Mouse (Mus musculus) limb, embryonic 13.5 days (tissue): ENCODE data around the gene Gatad2a. TPM values are rescaled to one million over a fixed set of nuclear protein-coding genes. Genes with fewer than 3 reads are reported as not detected.

Experiments
- ATAC-seq: fragments of 200-750 bp; cut with Nextera tagmentation; 2 replicates; pipeline ENCODE4 v1.8.0; 2017; ENCODE audit warnings: low read depth, moderate number of reproducible peaks, moderate TSS enrichment; ENCODE audit not compliant: low FRiP score
- H3K27ac ChIP-seq: fragments of 300-500 bp; sonication (generic); 2 replicates; pipeline ENCODE4 v1.5.1; 2015; ENCODE audit warnings: inconsistent platforms, mild to moderate bottlenecking, moderate library complexity
- H3K27me3 ChIP-seq: fragments of 300-500 bp; sonication (generic); 2 replicates; pipeline ENCODE4 v1.6.1; 2015; ENCODE audit warnings: mild to moderate bottlenecking, inconsistent platforms
- H3K36me3 ChIP-seq: fragments of 300-500 bp; sonication (generic); 2 replicates; pipeline ENCODE4 v1.6.1; 2015; ENCODE audit warnings: inconsistent platforms, mild to moderate bottlenecking, moderate library complexity
- H3K4me1 ChIP-seq: fragments of 300-500 bp; sonication (generic); 2 replicates; pipeline ENCODE4 v1.6.1; 2015; ENCODE audit warnings: inconsistent platforms
- H3K4me2 ChIP-seq: fragments of 300-500 bp; sonication (generic); replicated peaks from 2 replicates; pipeline ENCODE4 v1.6.1; 2015; ENCODE audit warnings: inconsistent platforms, mild to moderate bottlenecking, moderate library complexity
- H3K4me3 ChIP-seq: fragments of 300-500 bp; sonication (generic); 2 replicates; pipeline ENCODE4 v1.5.1; 2015; ENCODE audit warnings: moderate library complexity, mild to moderate bottlenecking, inconsistent platforms
- H3K9ac ChIP-seq: fragments of 300-500 bp; sonication (generic); 2 replicates; pipeline ENCODE4 v1.6.1; 2015; ENCODE audit warnings: mild to moderate bottlenecking, inconsistent platforms
- H3K9me3 ChIP-seq: fragments of 300-500 bp; sonication (generic); 2 replicates; pipeline ENCODE4 v1.6.1; 2016; ENCODE audit warnings: inconsistent platforms
- WGBS: fragments of 180-500 bp; shearing (Covaris S2); methylation state at CpG from one replicate; pipeline ENCODE4 v1.1.7; 2015; 5-methylcytosine and 5-hydroxymethylcytosine counted together
- polyA plus RNA-seq: library from polyadenylated mRNA; unstranded; fragments of >200 nt; fragmentation: Nextera tagmentation; extraction: Ambion mirVana; gene quantifications from 2 replicates; pipeline ENCODE4 v1.2.1, GENCODE M21; 2015

Gene Gatad2a
- polyA plus RNA-seq, 1 experiment from 2014 or later = 37.7 TPM

DNA sequence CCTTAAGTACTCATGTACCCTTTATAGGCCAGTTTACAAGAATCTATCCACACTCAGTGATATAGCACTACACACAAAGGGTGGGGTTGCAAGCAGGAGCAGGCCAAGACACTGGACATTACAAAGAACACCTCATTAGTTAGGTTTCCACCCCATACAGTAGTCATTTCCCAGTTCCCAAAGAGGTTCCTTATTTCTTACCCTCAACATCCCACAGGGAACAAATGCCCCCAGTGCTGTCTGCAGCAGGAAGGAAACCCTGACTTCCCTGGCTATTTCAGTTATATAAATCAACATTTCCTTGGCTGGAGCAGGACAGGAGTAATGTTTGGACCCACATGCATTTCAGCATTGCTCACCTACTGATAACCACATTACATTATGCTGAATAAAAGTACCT, 8.4 kb downstream of the Gatad2a start:
- ATAC-seq = no peak
- Histone ChIP-seq H3K36me3 (no peaks in the 10 kb centered on the region), H3K4me3 (no peak overlapping the region), H3K9ac (no peak overlapping the region), H3K4me1 (no peaks in the 10 kb centered on the region), H3K4me2 (no peak overlapping the region), H3K9me3 (no peaks in the 10 kb centered on the region), H3K27me3 (no peaks in the 10 kb centered on the region), H3K27ac (no peak overlapping the region)

DNA sequence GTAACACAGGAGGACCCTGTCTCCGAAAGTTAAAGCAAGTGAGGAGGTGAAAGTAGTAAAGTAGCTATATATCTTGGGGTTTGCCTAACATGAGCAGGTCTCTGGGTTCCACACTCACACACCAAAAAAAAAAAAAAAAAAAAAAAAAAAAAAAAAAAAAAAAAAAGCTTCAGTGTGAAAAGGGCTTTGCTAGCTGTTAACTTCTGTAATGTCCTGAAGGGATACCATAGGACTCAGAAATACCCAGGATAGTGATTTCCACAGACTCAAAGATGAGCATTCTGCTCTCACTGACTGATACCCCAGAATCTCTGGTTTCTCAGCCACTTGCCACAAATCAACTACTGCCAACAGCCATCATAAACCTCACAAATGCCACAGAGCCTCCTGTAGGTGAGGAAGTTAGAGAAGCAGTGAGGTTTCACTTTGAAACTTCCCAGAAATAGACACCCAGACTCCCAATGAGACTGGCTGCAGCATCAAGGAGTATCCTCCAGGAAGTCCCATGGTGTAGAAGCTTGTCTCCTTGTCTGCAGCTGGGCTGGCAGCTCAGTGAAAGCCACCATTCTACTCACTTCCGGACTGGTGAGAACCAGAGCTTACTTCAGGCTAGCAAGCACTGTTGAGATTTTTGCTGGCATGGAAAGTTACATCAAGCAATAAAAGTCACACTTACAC, 11.2 kb downstream of the Gatad2a start:
- H3K27me3 ChIP-seq = no peaks in the 10 kb centered on the region
- no peak overlapping the region for H3K4me2 ChIP-seq
- H3K9ac ChIP-seq = no peak overlapping the region
- H3K27ac ChIP-seq = no peak overlapping the region; the same call in 1 of the 2 replicates
- no peaks in the 10 kb centered on the region for H3K36me3 ChIP-seq
- WGBS = 85% methylated on average over 2 of the region's 2 CpGs
- no peak overlapping the region for H3K4me3 ChIP-seq
- ATAC-seq = no peak
- no peaks in the 10 kb centered on the region for H3K4me1 ChIP-seq
- no peaks in the 10 kb centered on the region for H3K9me3 ChIP-seq

DNA sequence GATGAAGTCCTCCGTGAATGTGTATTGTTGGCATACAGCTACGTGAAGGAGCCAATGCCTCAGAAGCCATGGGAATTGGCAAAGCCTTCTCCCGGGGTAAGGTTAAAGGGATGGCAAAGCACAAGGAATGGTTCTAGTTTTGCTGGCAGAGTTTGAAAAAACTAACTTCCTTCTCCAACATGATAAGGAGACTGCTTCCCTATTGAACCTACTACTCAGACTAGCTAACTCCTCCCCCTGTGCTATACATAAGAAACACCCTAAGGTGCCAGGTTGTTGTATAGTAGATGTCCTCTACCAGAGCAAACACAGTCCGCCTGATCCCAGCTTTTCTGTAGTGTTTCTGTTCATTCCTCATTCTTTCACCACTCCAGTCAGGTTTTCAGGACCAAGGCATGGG, 17.7 kb downstream of the Gatad2a start:
- ATAC-seq = no peak
- Histone ChIP-seq H3K9me3 (no peaks in the 10 kb centered on the region), H3K9ac (no peak overlapping the region), H3K36me3 (no peaks in the 10 kb centered on the region), H3K4me3 (no peak overlapping the region), H3K27ac (no peak overlapping the region), H3K4me2 (no peak overlapping the region), H3K4me1 (peaks cover 5% of the 10 kb centered on the region), H3K27me3 (no peaks in the 10 kb centered on the region)
- WGBS = 94% methylated on average over 4 of the region's 4 CpGs

DNA sequence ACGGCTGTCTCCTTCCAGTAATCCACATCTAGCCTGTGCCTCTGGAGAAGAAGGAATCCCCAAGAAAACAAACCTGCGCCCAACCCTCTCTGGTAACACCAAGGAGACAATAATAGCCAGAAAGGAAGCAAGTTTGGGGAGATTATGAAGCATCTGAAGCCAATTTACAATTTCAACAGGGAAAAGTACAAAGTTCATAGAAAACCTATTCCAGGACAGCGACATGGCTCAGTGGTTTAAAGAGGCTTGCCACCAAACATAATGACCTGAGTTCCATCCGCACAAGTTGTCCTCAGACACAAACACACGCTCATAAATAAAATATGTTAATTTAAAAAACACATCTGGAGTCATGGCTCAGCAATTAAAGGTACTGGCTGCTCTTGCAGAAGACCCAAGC, 21.4 kb downstream of the Gatad2a start:
- ATAC-seq = no peak
- Histone ChIP-seq H3K4me3 (peak overlapping the region; percentile 98), H3K36me3 (no peaks in the 10 kb centered on the region), H3K9me3 (no peaks in the 10 kb centered on the region), H3K4me1 (peaks cover 39% of the 10 kb centered on the region), H3K27me3 (no peaks in the 10 kb centered on the region), H3K4me2 (peak overlapping the region; percentile 86), H3K27ac (no peak overlapping the region), H3K9ac (peak overlapping the region; percentile 93)
- 38% methylated on average over 5 of the region's 5 CpGs for WGBS

DNA sequence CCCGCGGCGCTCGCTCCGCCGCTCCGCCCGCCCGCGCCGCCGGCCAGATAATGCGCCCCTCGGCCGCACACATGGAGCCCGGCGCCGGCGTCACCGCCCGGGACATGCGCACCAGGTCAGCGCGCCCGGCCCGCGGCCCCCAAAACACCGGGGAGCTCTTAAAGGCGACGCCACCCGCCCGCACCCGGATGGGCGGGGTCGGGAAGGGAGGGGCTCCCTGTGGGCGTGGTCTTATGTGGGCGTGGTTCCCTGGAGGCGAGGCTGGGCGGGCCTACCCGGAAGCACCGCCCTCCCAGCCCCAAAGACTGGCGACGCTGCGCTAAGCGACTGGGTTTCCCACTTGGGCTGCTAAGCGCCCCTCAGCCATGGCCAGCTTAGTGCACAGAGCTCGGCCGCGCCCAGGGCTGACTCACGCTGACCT, 22.0 kb downstream of the Gatad2a start:
- no peaks in the 10 kb centered on the region for H3K9me3 ChIP-seq
- H3K4me3 ChIP-seq = peak overlapping the region; percentile 98
- peak overlapping the region; percentile 85 for H3K27ac ChIP-seq
- H3K9ac ChIP-seq = peak overlapping the region; percentile 93
- no peaks in the 10 kb centered on the region for H3K36me3 ChIP-seq
- H3K4me1 ChIP-seq = peaks cover 43% of the 10 kb centered on the region
- 0% methylated on average over 31 of the region's 50 CpGs for WGBS
- peak overlapping the region; percentile 86 for H3K4me2 ChIP-seq
- H3K27me3 ChIP-seq = no peaks in the 10 kb centered on the region
- peak; percentile 93 for ATAC-seq

DNA sequence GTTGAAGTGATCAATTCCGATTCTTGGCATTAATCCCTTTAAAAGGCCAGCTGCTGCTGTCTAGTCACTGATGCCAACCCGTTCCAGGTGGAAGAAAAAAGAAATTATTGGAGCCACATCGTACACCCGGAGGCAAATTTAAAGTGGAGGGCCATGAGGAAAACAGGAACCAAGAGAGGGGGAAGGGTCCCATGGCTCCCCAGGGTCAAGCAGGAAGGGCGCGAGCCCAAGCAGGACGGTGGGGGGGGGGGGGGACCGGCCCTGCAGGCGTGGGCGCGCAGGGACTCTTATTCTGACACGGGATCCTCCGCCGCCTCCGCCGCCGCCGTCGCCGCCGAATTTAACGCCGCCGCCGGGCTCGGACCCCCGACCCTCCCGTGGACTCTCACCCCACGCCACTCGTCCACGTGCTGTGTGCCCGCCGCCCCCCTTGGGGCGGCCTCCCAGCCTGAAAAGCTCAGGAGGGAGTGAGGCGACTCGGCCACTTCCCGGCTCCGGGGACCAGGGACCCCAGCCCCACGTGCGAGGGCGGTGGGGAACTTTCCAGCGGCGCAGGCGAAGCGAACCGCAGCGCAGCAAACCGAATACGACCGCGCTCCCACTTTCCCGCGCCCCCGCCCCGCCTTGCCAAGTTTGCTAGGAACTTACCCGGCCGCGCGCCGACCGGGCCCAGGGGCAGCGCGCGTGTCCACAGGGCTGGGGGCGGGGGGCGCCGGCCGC, 22.6 kb downstream of the Gatad2a start:
- peak overlapping the region; percentile 93 for H3K9ac ChIP-seq
- peak; percentile 20 for ATAC-seq
- under 1% methylated on average over 58 of the region's 68 CpGs for WGBS

DNA sequence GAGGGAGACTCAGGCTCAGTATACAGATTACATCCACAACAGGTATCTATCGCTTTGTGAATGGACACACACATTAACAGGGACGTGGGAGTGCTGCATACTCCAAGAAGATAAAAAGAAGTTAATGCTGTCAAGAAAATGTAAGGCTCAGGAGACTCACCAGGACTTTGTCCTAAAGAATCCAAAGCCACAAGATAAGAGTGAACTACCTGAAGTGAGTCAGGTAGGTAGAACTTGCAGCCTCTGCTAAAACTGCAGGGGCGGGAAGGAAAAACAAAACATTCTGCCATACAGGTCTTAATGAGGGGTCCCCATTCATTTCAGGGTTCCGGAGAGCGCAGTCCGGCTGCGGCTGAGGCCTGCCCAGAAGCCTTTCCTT, 23.1 kb downstream of the Gatad2a start:
- Histone ChIP-seq H3K4me3 (peak overlapping the region; percentile 98), H3K27ac (no peak overlapping the region), H3K4me2 (peak overlapping the region; percentile 86), H3K9me3 (no peaks in the 10 kb centered on the region), H3K9ac (peak overlapping the region; percentile 93), H3K36me3 (no peaks in the 10 kb centered on the region), H3K4me1 (peaks cover 46% of the 10 kb centered on the region), H3K27me3 (no peaks in the 10 kb centered on the region)
- no peak for ATAC-seq
- 14% methylated on average over 7 of the region's 7 CpGs for WGBS

More for the DNA sequence above, 22.6 kb downstream of the Gatad2a start:
- peak overlapping the region; percentile 86 for H3K4me2 ChIP-seq
- peak overlapping the region; percentile 85 for H3K27ac ChIP-seq
- H3K4me1 ChIP-seq = peaks cover 43% of the 10 kb centered on the region
- H3K36me3 ChIP-seq = no peaks in the 10 kb centered on the region
- no peaks in the 10 kb centered on the region for H3K27me3 ChIP-seq
- H3K4me3 ChIP-seq = peak overlapping the region; percentile 98
- no peaks in the 10 kb centered on the region for H3K9me3 ChIP-seq

DNA sequence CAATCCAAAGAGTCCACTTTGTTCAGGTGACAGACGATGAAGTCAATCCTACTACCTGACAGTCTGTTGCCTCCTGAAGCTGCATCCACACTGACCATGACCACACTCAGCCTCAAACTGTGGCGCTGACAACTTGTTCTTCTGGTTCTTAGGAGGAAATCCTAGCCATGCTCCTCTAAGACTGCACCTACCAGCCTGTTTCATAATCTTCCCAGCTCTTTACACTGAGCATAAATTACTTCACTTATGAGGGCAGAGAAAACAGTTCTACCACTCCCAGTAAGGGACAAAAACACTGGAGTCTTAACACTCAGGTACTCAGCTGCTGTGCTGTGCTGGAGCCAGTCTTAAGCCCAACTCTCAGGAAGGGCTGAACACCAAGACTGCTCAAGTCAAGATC, 25.3 kb downstream of the Gatad2a start:
- WGBS = 84% methylated on average over 2 of the region's 2 CpGs
- H3K27ac ChIP-seq = no peak overlapping the region
- no peak overlapping the region for H3K4me3 ChIP-seq
- H3K9me3 ChIP-seq = no peaks in the 10 kb centered on the region
- no peak overlapping the region for H3K9ac ChIP-seq
- peaks cover 53% of the 10 kb centered on the region for H3K4me1 ChIP-seq
- ATAC-seq = no peak
- H3K4me2 ChIP-seq = no peak overlapping the region; the same call in 1 of the 2 replicates
- peaks cover 2% of the 10 kb centered on the region; the same call in 1 of the 2 replicates for H3K36me3 ChIP-seq
- no peaks in the 10 kb centered on the region for H3K27me3 ChIP-seq

DNA sequence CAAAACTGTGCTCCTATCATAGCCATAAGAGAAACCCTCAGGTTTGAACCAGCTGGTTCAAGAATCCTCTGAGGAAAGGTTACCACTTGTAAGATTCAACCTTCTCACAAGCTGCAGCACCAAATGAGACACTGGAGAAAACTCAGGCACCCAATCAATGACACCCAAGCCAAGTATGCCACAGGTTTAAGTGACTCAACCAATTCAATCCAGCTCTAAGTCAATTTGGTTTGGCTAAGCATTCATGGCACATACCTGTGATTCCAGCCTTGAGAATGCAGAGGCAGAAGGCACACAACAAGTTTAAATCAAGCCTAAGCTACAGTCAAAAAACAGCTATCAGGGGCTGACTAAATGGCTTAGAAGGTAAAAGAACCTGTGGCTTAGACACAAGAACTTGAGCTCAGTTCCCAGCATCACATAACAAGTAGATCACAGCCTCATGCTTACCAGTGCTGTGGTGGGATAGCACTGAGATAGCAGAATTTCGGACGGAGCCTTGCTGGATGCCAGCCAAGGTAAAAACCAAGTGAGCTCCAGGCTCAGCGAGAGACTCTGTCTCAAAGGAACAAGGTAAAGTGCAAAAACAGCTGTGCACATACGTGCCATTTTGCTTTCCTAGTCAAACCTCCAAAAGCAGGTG, 28.8 kb downstream of the Gatad2a start:
- peaks cover 39% of the 10 kb centered on the region for H3K4me1 ChIP-seq
- H3K27ac ChIP-seq = no peak overlapping the region
- H3K9ac ChIP-seq = no peak overlapping the region
- no peak overlapping the region for H3K4me3 ChIP-seq
- H3K36me3 ChIP-seq = peaks cover 13% of the 10 kb centered on the region
- no peaks in the 10 kb centered on the region for H3K9me3 ChIP-seq
- ATAC-seq = no peak
- no peaks in the 10 kb centered on the region for H3K27me3 ChIP-seq
- 64% methylated on average over 4 of the region's 4 CpGs for WGBS
- no peak overlapping the region for H3K4me2 ChIP-seq

DNA sequence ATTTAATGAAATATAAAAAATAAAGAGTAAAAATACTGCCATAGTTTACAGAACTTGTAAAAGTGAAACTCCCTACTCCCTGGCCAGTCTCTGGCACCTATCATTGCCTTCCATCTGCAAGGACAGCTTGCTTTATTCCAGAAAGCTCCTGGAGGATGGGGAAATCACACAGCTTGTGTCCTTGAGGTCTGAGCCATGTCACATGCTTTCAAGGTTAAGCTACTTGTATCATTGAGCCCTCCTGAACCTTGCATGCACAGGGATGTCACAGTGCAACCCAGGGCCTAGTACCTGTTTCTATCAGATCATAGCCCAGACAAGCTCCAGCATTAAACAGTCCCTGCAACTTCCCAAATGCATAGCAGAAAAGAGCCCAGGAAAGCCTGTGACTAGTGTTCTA, 36.9 kb downstream of the Gatad2a start:
- ATAC-seq = no peak
- no peak overlapping the region for H3K4me2 ChIP-seq
- H3K4me3 ChIP-seq = no peak overlapping the region
- H3K9ac ChIP-seq = no peak overlapping the region
- H3K27ac ChIP-seq = no peak overlapping the region
- H3K27me3 ChIP-seq = no peaks in the 10 kb centered on the region
- 0 out of 2 replicates have a peak, but pooled peaks cover 7% of the 10 kb centered on the region for H3K4me1 ChIP-seq
- peaks cover 5% of the 10 kb centered on the region; the same call in 1 of the 2 replicates for H3K36me3 ChIP-seq
- no peaks in the 10 kb centered on the region for H3K9me3 ChIP-seq

DNA sequence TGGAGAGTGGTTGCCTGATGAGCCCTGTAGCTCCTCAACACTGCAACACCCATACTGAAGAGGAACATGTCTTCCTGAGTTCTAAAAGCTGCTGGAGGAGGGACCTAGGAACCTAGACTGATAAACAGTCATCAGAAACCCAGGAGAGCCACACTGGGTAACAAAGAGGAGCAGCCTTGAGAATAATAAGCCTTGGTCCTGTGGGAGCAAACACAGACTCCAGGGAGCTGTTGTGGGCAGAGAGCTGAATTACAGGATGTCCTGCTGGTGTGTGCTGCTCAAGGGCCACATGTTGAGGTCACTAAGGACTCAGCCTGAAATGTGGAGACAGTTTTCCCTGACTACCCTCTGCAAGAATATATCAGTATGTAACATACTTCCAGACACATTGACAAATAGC, 38.3 kb downstream of the Gatad2a start:
- H3K27me3 ChIP-seq = no peaks in the 10 kb centered on the region
- no peak for ATAC-seq
- H3K4me3 ChIP-seq = no peak overlapping the region
- no peaks in the 10 kb centered on the region for H3K9me3 ChIP-seq
- no peak overlapping the region for H3K27ac ChIP-seq
- 0 out of 2 replicates have a peak, but pooled peaks cover 7% of the 10 kb centered on the region for H3K4me1 ChIP-seq
- H3K36me3 ChIP-seq = peaks cover 5% of the 10 kb centered on the region; the same call in 1 of the 2 replicates
- no peak overlapping the region for H3K4me2 ChIP-seq
- H3K9ac ChIP-seq = no peak overlapping the region

DNA sequence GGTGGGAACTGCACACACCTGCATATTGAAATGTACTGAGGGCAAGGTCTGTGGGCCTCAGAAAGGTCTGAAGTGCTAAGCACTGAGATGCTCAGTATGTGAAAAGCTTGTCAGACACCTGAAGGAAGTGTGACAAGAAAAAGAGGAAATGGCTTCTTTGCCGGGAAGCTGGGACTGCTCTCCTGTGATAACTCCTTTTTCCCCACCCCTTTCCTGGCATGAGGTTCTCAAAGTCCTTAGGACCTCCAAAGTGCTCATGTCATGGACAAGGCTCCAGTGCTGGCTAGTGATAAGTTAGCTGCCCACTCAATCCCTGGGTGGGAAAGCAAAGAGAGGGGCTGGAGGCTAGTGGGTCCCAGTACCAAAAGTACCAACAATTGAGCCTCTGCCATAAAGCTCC, 38.8 kb downstream of the Gatad2a start:
- 0 out of 2 replicates have a peak, but pooled peaks cover 7% of the 10 kb centered on the region for H3K4me1 ChIP-seq
- 68% methylated on average over 1 of the region's 1 CpGs for WGBS
- H3K9ac ChIP-seq = no peak overlapping the region
- no peaks in the 10 kb centered on the region for H3K27me3 ChIP-seq
- no peak overlapping the region for H3K4me2 ChIP-seq
- H3K36me3 ChIP-seq = peaks cover 5% of the 10 kb centered on the region; the same call in 1 of the 2 replicates
- H3K9me3 ChIP-seq = no peaks in the 10 kb centered on the region
- no peak overlapping the region for H3K4me3 ChIP-seq
- no peak overlapping the region for H3K27ac ChIP-seq
- no peak for ATAC-seq
